Mouse (Mus musculus) mammary gland, adult 2 months (tissue): Measurements from ENCODE around the gene Akr1d1. TPM values are rescaled to one million over a fixed set of nuclear protein-coding genes. Genes with fewer than 3 reads are reported as not detected.

Experiments
- polyA plus RNA-seq: library from polyadenylated mRNA; depleted of rRNA; stranded (reverse); fragments of >200 nt; gene quantifications from 2 replicates; pipeline ENCODE4 v1.2.3, GENCODE M21; 2012; ENCODE audit warnings: low replicate concordance; rRNA removed

Akr1d1 gene
- polyA plus RNA-seq = 0.22 TPM in 1 of 2 replicates, not detected in the other

GRCm38 (mm10) chr6:37529940-37530339, at the start of gene Akr1d1:
Gene Akr1d1 (plus strand): TSS chr6:37530173.

Other genes with a start within 250 kb of the Akr1d1 start
- gene Dgki, start 230.0 kb upstream of the Akr1d1 start, polyA plus RNA-seq = 0.74 and 1.7 TPM in 2 replicates
- 13.3 and 17.7 TPM in 2 replicates for gene Creb3l2, start 88.0 kb upstream of the Akr1d1 start, polyA plus RNA-seq